Mouse (Mus musculus) forebrain, embryonic 14.5 days (tissue): ENCODE measurements around the gene 3110040M04Rik. TPM values are rescaled to one million over a fixed set of nuclear protein-coding genes. Genes with fewer than 3 reads are reported as not detected.
A peak's percentile ranks its signal among the peaks of the same experiment; 100 is the strongest.
"Not testable (repeated sequence)": the region's sequence is repeated elsewhere in the genome, so short reads cannot be mapped to it uniquely, and the experiment has no call there.

Source experiments
- ATAC-seq: fragments of 200-750 bp; cut with Nextera tagmentation; 2 replicates; pipeline ENCODE4 v1.8.0; 2017; ENCODE audit warnings: mild to moderate bottlenecking, moderate library complexity
- DNase-seq: peaks from one replicate; pipeline ENCODE4 v3.0.0-alpha.2; 2015; ENCODE audit warnings: low spot score
- H3K27ac ChIP-seq: fragments of 300-500 bp; sonication (generic); 2 replicates; pipeline ENCODE4 v1.5.1; 2014; ENCODE audit warnings: low read depth, mild to moderate bottlenecking, control low read depth, low read length, moderate library complexity
- H3K27me3 ChIP-seq: fragments of 300-500 bp; sonication (generic); replicated peaks from 2 replicates; pipeline ENCODE4 v1.6.1; 2014; ENCODE audit warnings: low read length, control low read depth, mixed read lengths; ENCODE audit not compliant: control insufficient read depth, insufficient read depth
- H3K36me3 ChIP-seq: fragments of 300-500 bp; sonication (generic); 2 replicates; pipeline ENCODE4 v1.6.1; 2014; ENCODE audit warnings: low read length, control low read depth; ENCODE audit not compliant: control insufficient read depth, insufficient read depth
- H3K4me1 ChIP-seq: fragments of 300-500 bp; sonication (generic); 2 replicates; pipeline ENCODE4 v1.6.1; 2014; ENCODE audit warnings: antibody characterized with exemption, low read length, control low read depth; ENCODE audit not compliant: control insufficient read depth, insufficient read depth
- H3K4me2 ChIP-seq: fragments of 300-500 bp; sonication (generic); 2 replicates; pipeline ENCODE4 v1.6.1; 2014; ENCODE audit warnings: mild to moderate bottlenecking, control low read depth, low read length
- H3K4me3 ChIP-seq: fragments of 300-500 bp; sonication (generic); 2 replicates; pipeline ENCODE4 v1.5.1; 2014; ENCODE audit warnings: low read depth, low read length, control low read depth
- H3K9ac ChIP-seq: fragments of 300-500 bp; sonication (generic); 2 replicates; pipeline ENCODE4 v1.6.1; 2014; ENCODE audit warnings: mild to moderate bottlenecking, low read length, control low read depth, moderate library complexity
- H3K9me3 ChIP-seq: fragments of 300-500 bp; sonication (generic); replicated peaks from 2 replicates; pipeline ENCODE4 v1.6.1; 2016; ENCODE audit warnings: low read length, control low read depth, mixed read lengths; ENCODE audit not compliant: control insufficient read depth
- WGBS: fragments of 180-500 bp; shearing (Covaris S2); extraction: QIAGEN DNeasy Blood & Tissue Kit; methylation state at CpG from one replicate; pipeline ENCODE4 v1.1.7; 2014; 5-methylcytosine and 5-hydroxymethylcytosine counted together
- polyA plus RNA-seq: library from polyadenylated mRNA; unstranded; fragments of >200 nt; fragmentation: Nextera tagmentation; extraction: Ambion mirVana; gene quantifications from 2 replicates; pipeline ENCODE4 v1.2.1, GENCODE M21; 2014

3110040M04Rik gene
- polyA plus RNA-seq, 1 experiment from 2014 or later, result not detected

- 55% methylated on average over 3 of the region's 3 CpGs for WGBS
These were observed 35.3 kb upstream of the 3110040M04Rik start for GRCm38 (mm10) chr1:151168637-151169036.

DNA sequence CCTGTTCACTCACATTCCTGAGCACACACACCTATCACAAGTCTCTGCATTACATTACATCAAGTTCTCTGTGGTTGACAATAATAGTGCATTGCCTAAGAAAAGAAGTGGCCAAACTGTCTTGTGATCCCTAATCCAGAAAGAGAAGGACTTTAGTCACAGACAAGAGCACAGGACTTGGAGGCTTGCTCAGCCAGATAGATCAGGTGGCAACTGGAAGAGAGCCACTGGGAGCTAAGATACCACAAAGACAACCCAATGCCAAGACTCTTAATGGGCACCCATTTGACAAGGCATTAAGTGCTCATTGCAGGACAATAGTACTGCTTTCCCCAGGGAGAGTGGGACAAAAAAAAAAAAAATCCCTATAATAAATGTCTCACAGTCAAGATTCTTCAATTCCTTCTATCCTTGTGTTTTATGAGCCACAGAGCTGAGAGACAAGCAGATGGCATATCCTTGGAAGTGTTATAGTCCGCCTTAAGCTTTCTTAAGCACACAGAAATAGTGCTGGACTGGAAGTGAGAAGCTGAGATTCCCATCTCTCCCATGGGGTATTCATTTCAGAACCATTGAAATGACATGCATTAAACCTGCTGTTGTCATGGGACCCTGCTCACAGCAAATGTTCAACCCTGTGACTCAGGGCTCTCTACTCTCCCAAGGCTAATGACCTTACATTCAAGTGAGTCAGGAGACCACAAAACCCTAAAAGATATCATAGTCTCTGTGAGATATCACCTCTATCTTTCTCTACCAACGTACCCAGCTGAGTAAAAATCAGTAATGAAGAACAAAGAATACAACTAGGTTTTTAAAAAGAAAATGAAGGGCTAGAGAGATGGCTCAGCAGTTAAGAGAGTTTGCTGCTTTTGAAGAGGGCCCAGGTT, 32.1 kb upstream of the 3110040M04Rik start:
- 74% methylated on average over 2 of the region's 2 CpGs for WGBS
- Histone ChIP-seq H3K9me3 (no peaks in the 10 kb centered on the region), H3K27me3 (no peaks in the 10 kb centered on the region), H3K9ac (no peak overlapping the region), H3K4me2 (no peak overlapping the region), H3K4me3 (no peak overlapping the region), H3K27ac (no peak overlapping the region), H3K36me3 (no peaks in the 10 kb centered on the region), H3K4me1 (peaks cover 16% of the 10 kb centered on the region; the same call in 1 of the 2 replicates)
- DNase-seq (no peak), ATAC-seq (no peak)

More at GRCm38 (mm10) chr1:151168637-151169036, 35.3 kb upstream of the 3110040M04Rik start:
- no peak overlapping the region for H3K4me2 ChIP-seq
- H3K27ac ChIP-seq, result no peak overlapping the region
- no peaks in the 10 kb centered on the region for H3K27me3 ChIP-seq
- ATAC-seq (no peak), DNase-seq (no peak)
- no peak overlapping the region for H3K9ac ChIP-seq
- H3K36me3 ChIP-seq, result no peaks in the 10 kb centered on the region
- no peak overlapping the region for H3K4me3 ChIP-seq
- peaks cover 21% of the 10 kb centered on the region for H3K4me1 ChIP-seq
- no peaks in the 10 kb centered on the region for H3K9me3 ChIP-seq

GRCm38 (mm10) chr1:151177030-151177936, 26.6 kb upstream of the 3110040M04Rik start:
- peak overlapping the region; percentile 33 for H3K4me2 ChIP-seq
- peaks cover 4% of the 10 kb centered on the region for H3K4me1 ChIP-seq
- H3K9ac ChIP-seq, result no peak overlapping the region
- 11% methylated on average over 10 of the region's 10 CpGs for WGBS
- peak; percentile 24 for DNase-seq
- no peaks in the 10 kb centered on the region for H3K36me3 ChIP-seq
- peak overlapping the region; percentile 8 for H3K4me3 ChIP-seq
- no peak overlapping the region for H3K27ac ChIP-seq
- ATAC-seq, result peak; percentile 79
- no peaks in the 10 kb centered on the region for H3K27me3 ChIP-seq
- H3K9me3 ChIP-seq, result no peaks in the 10 kb centered on the region

GRCm38 (mm10) chr1:151177937-151178271, 26.0 kb upstream of the 3110040M04Rik start:
- Histone ChIP-seq H3K4me1 (peaks cover 4% of the 10 kb centered on the region), H3K27ac (no peak overlapping the region), H3K27me3 (no peaks in the 10 kb centered on the region), H3K4me2 (peak overlapping the region; percentile 33), H3K9me3 (no peaks in the 10 kb centered on the region), H3K36me3 (no peaks in the 10 kb centered on the region), H3K9ac (no peak overlapping the region), H3K4me3 (peak overlapping the region; percentile 8; the same call in 1 of the 2 replicates)
- ATAC-seq (peak; percentile 48; the same call in 1 of the 2 replicates), DNase-seq (no peak)
- 13% methylated on average over 4 of the region's 4 CpGs for WGBS

DNA sequence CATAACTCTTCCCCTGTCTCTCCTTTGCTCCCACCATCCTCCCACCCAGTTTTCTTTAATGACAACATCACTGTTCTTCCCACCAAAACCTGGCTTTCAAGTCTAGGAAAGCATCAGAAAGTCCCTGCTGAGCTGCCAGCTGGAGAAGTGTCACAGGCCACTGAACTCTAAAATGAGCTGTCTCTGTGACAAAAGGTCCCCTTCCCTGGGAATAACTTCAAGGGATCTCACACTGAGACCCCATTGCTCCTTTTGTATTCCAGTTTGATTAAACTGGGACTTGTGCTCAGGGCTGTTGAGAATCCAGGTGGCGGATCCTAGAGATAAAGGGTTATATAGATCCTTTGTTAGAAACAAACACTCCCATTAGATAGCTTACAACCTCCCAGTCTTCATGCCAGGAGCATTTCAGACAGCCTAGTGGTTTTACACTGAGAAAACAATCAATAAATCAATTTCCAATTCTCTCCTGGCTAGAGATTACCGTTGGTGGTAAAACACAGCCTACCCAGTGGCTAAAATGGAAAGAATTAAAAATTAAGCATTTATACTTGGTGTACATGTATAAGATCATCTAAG, 25.3 kb upstream of the 3110040M04Rik start:
- ATAC-seq, result peak; percentile 18; the same call in 1 of the 2 replicates
- H3K36me3 ChIP-seq, result no peaks in the 10 kb centered on the region
- H3K9ac ChIP-seq, result no peak overlapping the region
- H3K4me1 ChIP-seq, result peaks cover 4% of the 10 kb centered on the region
- DNase-seq, result peak; percentile 33
- H3K27me3 ChIP-seq, result no peaks in the 10 kb centered on the region
- WGBS, result 9% methylated on average over 2 of the region's 2 CpGs
- H3K4me3 ChIP-seq, result no peak overlapping the region
- H3K4me2 ChIP-seq, result no peak overlapping the region
- no peaks in the 10 kb centered on the region for H3K9me3 ChIP-seq
- H3K27ac ChIP-seq, result no peak overlapping the region

- no peaks in the 10 kb centered on the region for H3K27me3 ChIP-seq
- H3K9me3 ChIP-seq, result no peaks in the 10 kb centered on the region
- no peaks in the 10 kb centered on the region for H3K36me3 ChIP-seq
- DNase-seq, result no peak
- WGBS, result 88% methylated on average over 2 of the region's 2 CpGs
- no peak overlapping the region for H3K27ac ChIP-seq
- H3K4me3 ChIP-seq, result no peak overlapping the region
- no peak for ATAC-seq
- no peak overlapping the region for H3K4me2 ChIP-seq
- no peak overlapping the region for H3K9ac ChIP-seq
- peaks cover 4% of the 10 kb centered on the region for H3K4me1 ChIP-seq
These were observed 23.8 kb upstream of the 3110040M04Rik start for GRCm38 (mm10) chr1:151180167-151180566.

DNA sequence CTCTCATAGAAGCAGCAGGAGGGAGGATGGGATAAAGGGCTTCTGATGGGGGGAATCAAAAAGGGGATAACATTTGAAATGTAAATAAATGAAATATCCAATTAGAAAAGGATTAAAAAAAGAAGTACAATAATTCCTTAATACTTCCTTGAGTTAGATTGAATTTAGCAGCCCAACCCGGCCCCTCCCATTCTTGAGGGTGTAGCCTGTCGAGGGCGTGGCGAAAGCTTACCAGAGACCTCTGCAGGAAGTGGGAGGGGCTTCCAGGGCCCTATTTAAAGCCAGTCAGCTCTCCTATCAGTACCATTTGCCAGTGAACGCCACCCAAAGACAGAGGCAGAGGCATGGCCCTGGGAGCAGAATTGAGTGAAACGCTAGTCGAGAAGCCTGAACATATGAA, 21.7 kb upstream of the 3110040M04Rik start, which contains the start of gene Gm47985:
Gene Gm47985, plus strand, starts transcription at position 272 of the 400 bp plus-strand sequence.
- WGBS, result no CpG with 5 or more reads among the region's 7 CpGs
- H3K36me3 ChIP-seq, H3K27ac ChIP-seq, H3K27me3 ChIP-seq, H3K4me3 ChIP-seq, H3K9me3 ChIP-seq, H3K4me2 ChIP-seq, H3K9ac ChIP-seq, ATAC-seq, H3K4me1 ChIP-seq, DNase-seq: not testable (repeated sequence)

DNA sequence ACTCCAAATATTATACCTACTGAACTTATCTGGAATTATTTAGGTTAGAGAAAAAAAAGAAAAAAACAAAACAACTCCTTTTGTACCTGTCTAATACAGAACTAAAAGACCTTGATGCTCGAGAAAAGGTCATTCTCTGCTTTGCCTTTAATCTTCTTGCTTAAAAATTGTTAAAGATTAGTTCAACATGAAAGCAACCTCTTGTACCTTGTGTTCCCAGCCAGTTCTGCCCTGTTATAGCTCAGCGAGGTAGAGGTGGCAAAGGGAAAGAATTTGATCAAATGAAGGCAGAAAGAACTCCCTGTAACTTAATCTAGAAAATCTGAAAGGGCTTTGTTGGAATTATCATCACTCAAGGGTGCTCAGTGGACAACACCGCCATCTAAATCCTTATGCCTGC, 17.7 kb upstream of the 3110040M04Rik start:
- ATAC-seq, H3K4me3 ChIP-seq, H3K27me3 ChIP-seq, H3K9ac ChIP-seq, H3K4me1 ChIP-seq, H3K4me2 ChIP-seq, DNase-seq, H3K36me3 ChIP-seq, H3K27ac ChIP-seq, H3K9me3 ChIP-seq: not testable (repeated sequence)
- WGBS, result 76% methylated on average over 3 of the region's 3 CpGs
